Mouse (Mus musculus) central nervous system, embryonic 14 days (tissue): Measurements from ENCODE around the gene Smc2. TPM values are rescaled to one million over a fixed set of nuclear protein-coding genes. Genes with fewer than 3 reads are reported as not detected.

Experiments
- polyA plus RNA-seq: library from polyadenylated mRNA; depleted of rRNA; stranded (reverse); fragments of >200 nt; gene quantifications from 2 replicates; pipeline ENCODE4 v1.2.3, GENCODE M21; 2012; rRNA removed

The Smc2 gene
- 12.4 and 15.0 TPM in 2 replicates for polyA plus RNA-seq

GRCm38 (mm10) chr4:52438886-52439664 is at the start of gene Smc2:
Smc2 (plus strand) TSS chr4:52439243.

GRCm38 (mm10) chr4:52497144-52497543 is 58.1 kb downstream of the Smc2 start, which contains the start of gene Vma21-ps:
Vma21-ps (minus strand) TSS chr4:52497244.

Other genes starting within 250 kb of the Smc2 start
- gene Vma21-ps, start 58.0 kb downstream of the Smc2 start, polyA plus RNA-seq, result 2.1 and 4.0 TPM in 2 replicates
- not detected in 2 replicates for gene Toporsl, start 157.0 kb downstream of the Smc2 start, polyA plus RNA-seq